Mouse (Mus musculus) spleen, postnatal 36 days (tissue): Measurements from ENCODE around the gene Ccdc38.

Experiments
- DNase-seq, 2 experiments: peaks; one replicate each; pipeline ENCODE4 v3.0.0; 2022; ENCODE audit warnings: low spot score in 2 of 2, mixed read lengths in 1 of 2

Ccdc38 gene

GRCm38 (mm10) chr10:93609236-93609635 is 68.8 kb downstream of the Ccdc38 start:
- no peak for DNase-seq

DNA sequence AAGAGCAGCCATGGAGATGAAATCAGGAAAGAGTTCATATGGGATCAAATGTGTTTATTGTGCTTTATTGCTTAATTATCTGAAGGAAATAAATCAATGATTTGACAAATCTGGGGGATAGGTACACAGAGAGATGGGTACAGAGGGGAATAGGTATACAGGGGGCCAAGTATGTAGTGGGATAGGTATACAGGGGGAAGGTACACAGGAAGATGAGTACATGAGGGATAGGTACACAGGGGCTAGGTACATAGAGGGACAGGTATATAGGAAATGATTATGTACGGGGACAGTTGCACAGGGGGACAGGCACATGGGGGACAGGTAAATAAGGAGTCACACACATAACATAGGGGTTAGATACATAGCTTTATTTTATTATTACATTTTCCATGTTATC is 70.5 kb downstream of the Ccdc38 start:
- no peak for DNase-seq

- no peak for DNase-seq
Observed at GRCm38 (mm10) chr10:93611419-93612007, 71.1 kb downstream of the Ccdc38 start.

DNA sequence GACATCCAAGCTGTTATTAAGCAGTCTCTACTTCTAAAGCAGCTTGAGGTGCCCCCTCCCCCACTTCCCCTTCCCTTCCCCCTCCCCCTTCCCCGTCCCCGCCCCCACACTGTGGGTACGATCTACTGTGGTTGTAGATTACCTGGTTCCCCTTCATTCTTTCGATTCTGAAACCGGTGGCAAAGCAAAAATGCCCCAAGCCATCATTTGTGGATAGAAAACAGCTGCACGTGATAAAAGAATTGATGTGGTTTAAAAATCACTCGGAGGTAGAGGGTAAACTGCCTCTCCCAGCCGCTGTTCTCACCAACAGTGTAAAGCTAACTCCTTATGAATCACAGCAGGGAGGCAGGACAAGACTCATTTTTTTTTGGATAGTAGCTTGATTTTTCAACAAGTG is 74.4 kb downstream of the Ccdc38 start:
- no peak for DNase-seq

GRCm38 (mm10) chr10:93620438-93621179 is 80.2 kb downstream of the Ccdc38 start:
- no peak for DNase-seq

DNA sequence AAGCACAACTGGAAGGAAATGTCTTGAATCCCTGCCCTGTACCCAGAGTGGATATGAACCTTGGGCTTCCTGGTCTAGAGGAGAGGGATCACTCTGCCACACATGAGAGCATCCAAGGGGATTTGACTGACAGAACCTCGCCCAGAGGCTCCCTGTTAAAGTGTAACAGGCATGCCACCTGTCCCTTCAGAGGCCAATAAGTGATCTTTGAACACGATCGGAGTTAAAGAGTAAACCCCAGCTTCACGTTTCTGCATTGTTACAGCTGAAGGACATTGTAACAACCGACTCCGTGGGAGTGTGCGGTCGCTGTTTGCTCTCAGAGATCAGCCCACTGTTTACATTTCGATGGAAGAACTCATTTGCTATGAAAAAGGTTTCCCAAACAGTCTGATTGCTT is 83.3 kb downstream of the Ccdc38 start:
- DNase-seq: no peak

- no peak for DNase-seq
Observed at GRCm38 (mm10) chr10:93624151-93624550, 83.7 kb downstream of the Ccdc38 start.

GRCm38 (mm10) chr10:93630310-93630709 is 89.9 kb downstream of the Ccdc38 start:
- no peak for DNase-seq

DNA sequence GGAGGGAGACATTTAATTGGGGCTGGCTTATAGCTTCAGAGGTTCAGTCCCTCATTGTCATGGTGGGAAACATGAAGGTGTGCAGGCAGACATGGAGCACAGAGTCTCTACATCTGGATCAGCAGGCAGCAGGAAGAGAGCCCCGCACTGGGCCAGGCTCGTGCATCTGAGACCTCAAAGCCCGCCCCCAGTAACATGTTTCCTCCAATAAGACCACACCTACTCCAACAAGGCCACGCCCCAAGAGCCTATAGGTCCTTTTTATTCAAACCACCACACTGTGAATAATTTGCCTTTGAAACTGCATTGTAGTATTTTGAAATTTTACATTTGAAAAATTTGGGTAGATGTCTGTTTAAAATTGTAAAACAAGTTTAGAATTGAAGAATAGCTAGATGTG is 91.7 kb downstream of the Ccdc38 start:
- DNase-seq: no peak

DNA sequence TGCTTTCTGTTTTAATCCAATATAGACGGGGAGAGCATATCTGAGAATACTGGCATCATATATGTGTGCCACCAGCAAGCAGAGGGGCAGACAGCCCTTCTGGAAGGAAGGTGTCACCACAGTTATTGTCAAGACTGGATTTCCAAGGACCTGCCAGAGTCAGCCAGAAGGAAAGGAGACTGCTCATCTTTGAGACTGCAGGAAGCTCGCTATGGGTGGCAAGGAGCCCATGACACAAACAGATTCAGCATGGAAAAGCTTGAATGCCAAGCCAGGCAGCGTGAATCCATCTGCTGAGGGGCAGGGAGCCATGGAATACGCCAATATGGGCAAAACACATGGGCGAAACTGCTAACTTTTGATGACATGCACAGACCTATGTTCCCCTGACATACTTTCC is 93.1 kb downstream of the Ccdc38 start:
- DNase-seq: no peak
